Mouse (Mus musculus): ENCODE measurements around the gene Slf2. TPM values are rescaled to one million over a fixed set of nuclear protein-coding genes. Genes with fewer than 3 reads are reported as not detected.

The Slf2 gene
- polyA plus RNA-seq, 1 experiment, result 57.2 TPM

- Histone ChIP-seq H3K4me1 (ENCODE audit: control insufficient read depth, insufficient read depth, low read length) (peaks cover 11% of the 10 kb centered on the region), H3K27me3 (ENCODE audit: control insufficient read depth, insufficient read depth, low read length, poor library complexity, severe bottlenecking) (no peaks in the 10 kb centered on the region), H3K9ac (ENCODE audit: low read depth, poor library complexity, severe bottlenecking) (no peak overlapping the region), H3K9me3 (replicated peaks; ENCODE audit: control insufficient read depth, insufficient read depth, low read length, poor library complexity, severe bottlenecking) (no peaks in the 10 kb centered on the region), H3K36me3 (ENCODE audit: control insufficient read depth, insufficient read depth, low read length, poor library complexity, severe bottlenecking) (no peaks in the 10 kb centered on the region), H3K4me3 (ENCODE audit: low read depth, low read length) (no peak overlapping the region), H3K27ac (ENCODE audit: insufficient read depth, low read length) (no peak overlapping the region)
- TF ChIP-seq CTCF (IDR thresholded peaks at IDR 0.05; ENCODE audit: low read depth, low read length) (no peak), POLR2A (IDR thresholded peaks at IDR 0.05; ENCODE audit: insufficient read depth, low read length) (no peak), EP300 (IDR thresholded peaks at IDR 0.05; ENCODE audit: insufficient read depth, low read depth, low read length) (0 out of 2 replicates have a peak, but pooled peaks have one; percentile 3)
Observed at GRCm38 (mm10) chr19:44992246-44992645, 61.3 kb downstream of the Slf2 start.

- Histone ChIP-seq H3K27ac (ENCODE audit: insufficient read depth, low read length) (no peak overlapping the region), H3K4me1 (ENCODE audit: control insufficient read depth, insufficient read depth, low read length) (peaks cover 11% of the 10 kb centered on the region), H3K9me3 (replicated peaks; ENCODE audit: control insufficient read depth, insufficient read depth, low read length, poor library complexity, severe bottlenecking) (no peaks in the 10 kb centered on the region), H3K4me3 (ENCODE audit: low read depth, low read length) (no peak overlapping the region), H3K36me3 (ENCODE audit: control insufficient read depth, insufficient read depth, low read length, poor library complexity, severe bottlenecking) (no peaks in the 10 kb centered on the region), H3K9ac (ENCODE audit: low read depth, poor library complexity, severe bottlenecking) (no peak overlapping the region), H3K27me3 (ENCODE audit: control insufficient read depth, insufficient read depth, low read length, poor library complexity, severe bottlenecking) (no peaks in the 10 kb centered on the region)
- TF ChIP-seq POLR2A (IDR thresholded peaks at IDR 0.05; ENCODE audit: insufficient read depth, low read length) (no peak), CTCF (IDR thresholded peaks at IDR 0.05; ENCODE audit: low read depth, low read length) (no peak), EP300 (IDR thresholded peaks at IDR 0.05; ENCODE audit: insufficient read depth, low read depth, low read length) (no peak)
Observed at GRCm38 (mm10) chr19:44992712-44993111, 61.8 kb downstream of the Slf2 start.

GRCm38 (mm10) chr19:44997786-44998185 lies 66.8 kb downstream of the Slf2 start:
- no peak for TF ChIP-seq POLR2A (IDR thresholded peaks at IDR 0.05; ENCODE audit: insufficient read depth, low read length)
- no peak for TF ChIP-seq CTCF (IDR thresholded peaks at IDR 0.05; ENCODE audit: low read depth, low read length)
- TF ChIP-seq EP300 (IDR thresholded peaks at IDR 0.05; ENCODE audit: insufficient read depth, low read depth, low read length), result no peak
- Histone ChIP-seq H3K27ac (ENCODE audit: insufficient read depth, low read length) (no peak overlapping the region), H3K4me1 (ENCODE audit: control insufficient read depth, insufficient read depth, low read length) (no peaks in the 10 kb centered on the region), H3K9me3 (replicated peaks; ENCODE audit: control insufficient read depth, insufficient read depth, low read length, poor library complexity, severe bottlenecking) (no peaks in the 10 kb centered on the region), H3K27me3 (ENCODE audit: control insufficient read depth, insufficient read depth, low read length, poor library complexity, severe bottlenecking) (no peaks in the 10 kb centered on the region), H3K36me3 (ENCODE audit: control insufficient read depth, insufficient read depth, low read length, poor library complexity, severe bottlenecking) (no peaks in the 10 kb centered on the region), H3K4me3 (ENCODE audit: low read depth, low read length) (no peak overlapping the region), H3K9ac (ENCODE audit: low read depth, poor library complexity, severe bottlenecking) (no peak overlapping the region)

- TF ChIP-seq EP300 (IDR thresholded peaks at IDR 0.05; ENCODE audit: insufficient read depth, low read depth, low read length) (no peak), POLR2A (IDR thresholded peaks at IDR 0.05; ENCODE audit: insufficient read depth, low read length) (no peak), CTCF (IDR thresholded peaks at IDR 0.05; ENCODE audit: low read depth, low read length) (no peak)
- H3K9me3 ChIP-seq (replicated peaks; ENCODE audit: control insufficient read depth, insufficient read depth, low read length, poor library complexity, severe bottlenecking), result no peaks in the 10 kb centered on the region
- H3K27ac ChIP-seq (ENCODE audit: insufficient read depth, low read length), result no peak overlapping the region
- no peak overlapping the region for H3K4me3 ChIP-seq (ENCODE audit: low read depth, low read length)
- H3K27me3 ChIP-seq (ENCODE audit: control insufficient read depth, insufficient read depth, low read length, poor library complexity, severe bottlenecking), result no peaks in the 10 kb centered on the region
- H3K9ac ChIP-seq (ENCODE audit: low read depth, poor library complexity, severe bottlenecking), result no peak overlapping the region
- H3K4me1 ChIP-seq (ENCODE audit: control insufficient read depth, insufficient read depth, low read length), result peaks cover under 1% of the 10 kb centered on the region
- H3K36me3 ChIP-seq (ENCODE audit: control insufficient read depth, insufficient read depth, low read length, poor library complexity, severe bottlenecking), result no peaks in the 10 kb centered on the region; the same call in 1 of the 2 replicates
Observed at GRCm38 (mm10) chr19:44999647-45000046, 68.7 kb downstream of the Slf2 start.

- no peak for TF ChIP-seq CTCF (IDR thresholded peaks at IDR 0.05; ENCODE audit: low read depth, low read length)
- TF ChIP-seq EP300 (IDR thresholded peaks at IDR 0.05; ENCODE audit: insufficient read depth, low read depth, low read length), result no peak
- TF ChIP-seq POLR2A (IDR thresholded peaks at IDR 0.05; ENCODE audit: insufficient read depth, low read length), result no peak
- Histone ChIP-seq H3K9ac (ENCODE audit: low read depth, poor library complexity, severe bottlenecking) (no peak overlapping the region), H3K27me3 (ENCODE audit: control insufficient read depth, insufficient read depth, low read length, poor library complexity, severe bottlenecking) (no peaks in the 10 kb centered on the region), H3K9me3 (replicated peaks; ENCODE audit: control insufficient read depth, insufficient read depth, low read length, poor library complexity, severe bottlenecking) (no peaks in the 10 kb centered on the region), H3K4me1 (ENCODE audit: control insufficient read depth, insufficient read depth, low read length) (peaks cover 1% of the 10 kb centered on the region), H3K4me3 (ENCODE audit: low read depth, low read length) (no peak overlapping the region), H3K27ac (ENCODE audit: insufficient read depth, low read length) (no peak overlapping the region), H3K36me3 (ENCODE audit: control insufficient read depth, insufficient read depth, low read length, poor library complexity, severe bottlenecking) (peaks cover 3% of the 10 kb centered on the region; the same call in 1 of the 2 replicates)
Observed at GRCm38 (mm10) chr19:45002301-45002700, 71.3 kb downstream of the Slf2 start.

GRCm38 (mm10) chr19:45003740-45004516 lies 73.0 kb downstream of the Slf2 start:
- Histone ChIP-seq H3K4me1 (ENCODE audit: control insufficient read depth, insufficient read depth, low read length) (peaks cover 5% of the 10 kb centered on the region), H3K4me3 (ENCODE audit: low read depth, low read length) (no peak overlapping the region), H3K9ac (ENCODE audit: low read depth, poor library complexity, severe bottlenecking) (no peak overlapping the region), H3K27ac (ENCODE audit: insufficient read depth, low read length) (no peak overlapping the region), H3K36me3 (ENCODE audit: control insufficient read depth, insufficient read depth, low read length, poor library complexity, severe bottlenecking) (peaks cover 11% of the 10 kb centered on the region), H3K27me3 (ENCODE audit: control insufficient read depth, insufficient read depth, low read length, poor library complexity, severe bottlenecking) (no peaks in the 10 kb centered on the region), H3K9me3 (replicated peaks; ENCODE audit: control insufficient read depth, insufficient read depth, low read length, poor library complexity, severe bottlenecking) (no peaks in the 10 kb centered on the region)
- TF ChIP-seq POLR2A (IDR thresholded peaks at IDR 0.05; ENCODE audit: insufficient read depth, low read length) (no peak), CTCF (IDR thresholded peaks at IDR 0.05; ENCODE audit: low read depth, low read length) (no peak), EP300 (IDR thresholded peaks at IDR 0.05; ENCODE audit: insufficient read depth, low read depth, low read length) (no peak)
